Mouse (Mus musculus) limb, embryonic 12.5 days (tissue): ENCODE data around the gene Mpp2. TPM values are rescaled to one million over a fixed set of nuclear protein-coding genes. Genes with fewer than 3 reads are reported as not detected.

ENCODE experiments used
- ATAC-seq: fragments of 200-750 bp; cut with Nextera tagmentation; 2 replicates; pipeline ENCODE4 v1.8.0; 2017; ENCODE audit warnings: low read depth, moderate TSS enrichment; ENCODE audit not compliant: insufficient number of reproducible peaks, insufficient read depth, low FRiP score, low TSS enrichment
- H3K27ac ChIP-seq: fragments of 300-500 bp; sonication (generic); 2 replicates; pipeline ENCODE4 v1.5.1; 2016; ENCODE audit warnings: mild to moderate bottlenecking, moderate library complexity
- H3K27me3 ChIP-seq: fragments of 300-500 bp; sonication (generic); 2 replicates; pipeline ENCODE4 v1.6.1; 2016; ENCODE audit warnings: mild to moderate bottlenecking, moderate library complexity
- H3K36me3 ChIP-seq: fragments of 300-500 bp; sonication (generic); 2 replicates; pipeline ENCODE4 v1.6.1; 2016; ENCODE audit warnings: mild to moderate bottlenecking, moderate library complexity
- H3K4me1 ChIP-seq: fragments of 300-500 bp; sonication (generic); replicated peaks from 2 replicates; pipeline ENCODE4 v1.6.1; 2016
- H3K4me2 ChIP-seq: fragments of 300-500 bp; sonication (generic); 2 replicates; pipeline ENCODE4 v1.6.1; 2016; ENCODE audit warnings: mild to moderate bottlenecking, moderate library complexity
- H3K4me3 ChIP-seq: fragments of 300-500 bp; sonication (generic); replicated peaks from 2 replicates; pipeline ENCODE4 v1.5.1; 2016; ENCODE audit warnings: mild to moderate bottlenecking
- H3K9ac ChIP-seq: fragments of 300-500 bp; sonication (generic); replicated peaks from 2 replicates; pipeline ENCODE4 v1.6.1; 2016; ENCODE audit warnings: mild to moderate bottlenecking, moderate library complexity
- H3K9me3 ChIP-seq: fragments of 300-500 bp; sonication (generic); 2 replicates; pipeline ENCODE4 v1.6.1; 2016; ENCODE audit warnings: mild to moderate bottlenecking, moderate library complexity
- WGBS: fragments of 180-500 bp; shearing (Covaris S2); methylation state at CpG from one replicate; pipeline ENCODE4 v1.1.7; 2016; 5-methylcytosine and 5-hydroxymethylcytosine counted together
- polyA plus RNA-seq: library from polyadenylated mRNA; unstranded; fragments of >200 nt; fragmentation: Nextera tagmentation; extraction: Ambion mirVana; gene quantifications from 2 replicates; pipeline ENCODE4 v1.2.1, GENCODE M21; 2016

Mpp2 gene
- polyA plus RNA-seq, 1 experiment from 2014 or later = 12.6 TPM

- no peaks in the 10 kb centered on the region for H3K27me3 ChIP-seq
- H3K27ac ChIP-seq = no peak overlapping the region
- no peaks in the 10 kb centered on the region for H3K36me3 ChIP-seq
- H3K9ac ChIP-seq = no peak overlapping the region
- no peak overlapping the region for H3K4me3 ChIP-seq
- H3K4me1 ChIP-seq = no peaks in the 10 kb centered on the region; the same call in 1 of the 2 replicates
- 57% methylated on average over 14 of the region's 14 CpGs for WGBS
- peaks cover 13% of the 10 kb centered on the region for H3K9me3 ChIP-seq
- H3K4me2 ChIP-seq = no peak overlapping the region
- no peak for ATAC-seq
Measured at GRCm38 (mm10) chr11:102049875-102050482, 38.3 kb downstream of the Mpp2 start.

GRCm38 (mm10) chr11:102046607-102047006 is 41.7 kb downstream of the Mpp2 start:
- H3K27ac ChIP-seq = no peak overlapping the region
- no peak for ATAC-seq
- H3K4me1 ChIP-seq = no peaks in the 10 kb centered on the region
- no peaks in the 10 kb centered on the region for H3K36me3 ChIP-seq
- no peak overlapping the region for H3K4me3 ChIP-seq
- WGBS = 84% methylated on average over 9 of the region's 9 CpGs
- H3K9me3 ChIP-seq = peaks cover 18% of the 10 kb centered on the region
- H3K9ac ChIP-seq = no peak overlapping the region
- H3K4me2 ChIP-seq = no peak overlapping the region
- no peaks in the 10 kb centered on the region for H3K27me3 ChIP-seq

- Histone ChIP-seq H3K9me3 (peaks cover 18% of the 10 kb centered on the region), H3K27me3 (no peaks in the 10 kb centered on the region), H3K27ac (no peak overlapping the region), H3K36me3 (no peaks in the 10 kb centered on the region), H3K9ac (no peak overlapping the region), H3K4me3 (no peak overlapping the region), H3K4me2 (no peak overlapping the region), H3K4me1 (no peaks in the 10 kb centered on the region)
- WGBS = 84% methylated on average over 7 of the region's 7 CpGs
- no peak for ATAC-seq
Measured at GRCm38 (mm10) chr11:102044691-102045212, 43.6 kb downstream of the Mpp2 start.

GRCm38 (mm10) chr11:102043381-102043780 is 44.9 kb downstream of the Mpp2 start:
- H3K4me2 ChIP-seq = no peak overlapping the region
- no peak overlapping the region for H3K9ac ChIP-seq
- no peak overlapping the region for H3K4me3 ChIP-seq
- WGBS = 81% methylated on average over 6 of the region's 6 CpGs
- no peak for ATAC-seq
- no peaks in the 10 kb centered on the region for H3K36me3 ChIP-seq
- no peak overlapping the region for H3K27ac ChIP-seq
- H3K27me3 ChIP-seq = no peaks in the 10 kb centered on the region
- no peaks in the 10 kb centered on the region for H3K4me1 ChIP-seq
- peaks cover 18% of the 10 kb centered on the region for H3K9me3 ChIP-seq

GRCm38 (mm10) chr11:102042971-102043370 is 45.3 kb downstream of the Mpp2 start:
- Histone ChIP-seq H3K4me3 (no peak overlapping the region), H3K9ac (no peak overlapping the region), H3K27me3 (no peaks in the 10 kb centered on the region), H3K27ac (no peak overlapping the region), H3K4me2 (no peak overlapping the region), H3K36me3 (no peaks in the 10 kb centered on the region), H3K4me1 (no peaks in the 10 kb centered on the region), H3K9me3 (peaks cover 18% of the 10 kb centered on the region)
- ATAC-seq = no peak
- 91% methylated on average over 13 of the region's 14 CpGs for WGBS

DNA sequence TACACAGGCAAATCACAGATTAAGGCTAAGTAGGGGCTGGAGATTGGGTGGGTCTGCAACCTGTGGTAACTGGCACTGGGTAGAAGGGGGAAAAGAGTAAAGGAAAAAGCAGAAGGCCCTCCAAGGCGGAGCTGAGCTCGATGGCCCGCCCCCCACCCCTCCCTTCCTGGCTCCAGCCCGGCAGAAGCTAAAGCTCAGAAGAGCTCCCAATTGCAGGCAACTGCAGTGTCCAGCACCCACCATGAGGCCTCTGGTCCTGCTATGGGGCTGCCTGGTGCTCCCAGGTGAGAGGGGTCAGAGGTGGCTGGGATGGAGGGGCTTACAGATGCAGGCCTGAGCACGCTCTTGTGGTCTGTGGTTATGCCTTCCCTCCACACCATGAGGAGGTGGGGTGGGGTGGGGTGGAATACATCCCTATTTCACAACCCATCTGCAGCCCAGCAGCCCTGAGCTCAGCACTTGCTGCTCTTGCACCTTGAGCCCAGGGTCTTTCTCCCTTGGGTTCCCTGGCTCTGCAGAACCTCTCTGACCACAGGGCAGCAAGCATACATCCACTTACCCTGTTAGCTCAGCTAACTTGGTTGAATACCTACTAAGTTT is 46.9 kb downstream of the Mpp2 start, which contains the start of gene Cd300lg:
TSS of gene Cd300lg (plus strand) at position 160 of the 600 bp plus-strand sequence.
- H3K4me1 ChIP-seq = no peaks in the 10 kb centered on the region
- H3K27me3 ChIP-seq = no peaks in the 10 kb centered on the region
- WGBS = 58% methylated on average over 5 of the region's 5 CpGs
- no peak within 1 kb of the TSS for H3K4me3 ChIP-seq
- H3K36me3 ChIP-seq = no peaks in the 10 kb centered on the region
- H3K9me3 ChIP-seq = peaks cover 18% of the 10 kb centered on the region
- 0 out of 2 replicates have a peak, but pooled peaks have one; percentile 33 for ATAC-seq
- H3K9ac ChIP-seq = no peak within 1 kb of the TSS
- H3K27ac ChIP-seq = no peak within 1 kb of the TSS
- no peak within 1 kb of the TSS for H3K4me2 ChIP-seq

DNA sequence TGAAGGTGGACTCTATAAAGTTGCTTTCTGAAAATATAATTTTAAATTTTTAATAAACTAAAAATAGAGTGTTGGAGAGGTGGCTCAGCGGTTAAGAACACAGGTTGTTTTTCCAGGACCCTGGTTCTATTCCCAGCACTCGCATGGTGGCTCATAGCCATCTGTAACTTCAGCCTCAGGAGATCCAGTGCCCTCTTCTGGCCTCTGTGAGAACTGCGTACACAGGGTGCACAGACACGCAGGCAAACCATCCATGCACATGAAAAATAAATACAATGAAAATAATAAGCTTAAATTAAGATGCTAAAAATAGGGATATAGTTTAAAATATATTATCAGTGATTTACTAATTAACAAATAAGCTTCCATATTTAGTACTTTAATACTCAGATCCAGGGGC is 47.7 kb downstream of the Mpp2 start:
- Histone ChIP-seq H3K4me1 (no peaks in the 10 kb centered on the region), H3K4me2 (no peak overlapping the region), H3K9ac (no peak overlapping the region), H3K27ac (no peak overlapping the region), H3K4me3 (no peak overlapping the region), H3K36me3 (no peaks in the 10 kb centered on the region), H3K9me3 (peaks cover 11% of the 10 kb centered on the region), H3K27me3 (no peaks in the 10 kb centered on the region)
- ATAC-seq = no peak
- WGBS = 73% methylated on average over 4 of the region's 4 CpGs

GRCm38 (mm10) chr11:102040138-102040524 is 48.2 kb downstream of the Mpp2 start:
- H3K27ac ChIP-seq = no peak overlapping the region
- H3K4me2 ChIP-seq = no peak overlapping the region
- no peak overlapping the region for H3K4me3 ChIP-seq
- no peaks in the 10 kb centered on the region for H3K36me3 ChIP-seq
- H3K4me1 ChIP-seq = no peaks in the 10 kb centered on the region
- peaks cover 6% of the 10 kb centered on the region; the same call in 1 of the 2 replicates for H3K9me3 ChIP-seq
- 0 out of 2 replicates have a peak, but pooled peaks have one; percentile 39 for ATAC-seq
- under 1% methylated on average over 9 of the region's 9 CpGs for WGBS
- no peak overlapping the region for H3K9ac ChIP-seq
- no peaks in the 10 kb centered on the region for H3K27me3 ChIP-seq

DNA sequence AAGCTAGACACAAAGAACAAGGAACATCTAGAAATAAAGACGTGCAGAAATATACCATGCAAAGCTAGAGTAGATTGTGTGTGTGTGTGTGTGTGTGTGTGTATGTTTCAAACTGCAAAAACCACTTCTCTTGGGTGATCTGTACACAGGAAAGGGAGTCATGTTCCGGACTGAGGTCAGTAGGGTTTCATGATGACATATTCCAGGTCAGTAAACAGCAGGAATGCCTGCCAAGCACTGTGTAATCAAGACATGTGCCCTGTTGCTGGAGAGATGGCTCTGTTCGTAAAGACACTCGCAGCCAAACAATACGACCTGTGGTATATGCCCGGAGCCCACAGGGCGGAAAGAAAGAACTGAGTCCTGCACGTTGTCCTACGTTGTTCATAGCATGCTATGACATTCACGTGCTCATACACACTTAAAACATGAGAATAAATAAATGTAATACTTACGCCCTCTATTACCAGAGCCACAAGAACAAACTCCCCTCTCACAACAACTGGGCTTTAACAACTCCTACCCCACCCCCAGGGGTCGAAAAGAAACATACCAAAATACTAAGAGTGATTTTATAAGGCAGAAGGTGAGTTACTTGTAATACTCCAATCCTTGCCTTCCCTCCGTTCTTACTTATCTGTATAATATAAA is 48.7 kb downstream of the Mpp2 start:
- H3K4me3 ChIP-seq = no peak overlapping the region
- no peak overlapping the region for H3K9ac ChIP-seq
- H3K27ac ChIP-seq = no peak overlapping the region
- WGBS = 79% methylated on average over 13 of the region's 13 CpGs
- no peak for ATAC-seq
- H3K4me2 ChIP-seq = no peak overlapping the region
- H3K4me1 ChIP-seq = no peaks in the 10 kb centered on the region
- no peaks in the 10 kb centered on the region for H3K36me3 ChIP-seq
- no peaks in the 10 kb centered on the region for H3K27me3 ChIP-seq
- 0 out of 2 replicates have a peak, but pooled peaks cover under 1% of the 10 kb centered on the region for H3K9me3 ChIP-seq

- H3K36me3 ChIP-seq = no peaks in the 10 kb centered on the region
- no peak overlapping the region for H3K9ac ChIP-seq
- no peak for ATAC-seq
- no peaks in the 10 kb centered on the region for H3K27me3 ChIP-seq
- H3K27ac ChIP-seq = no peak overlapping the region
- no peaks in the 10 kb centered on the region for H3K4me1 ChIP-seq
- no peaks in the 10 kb centered on the region for H3K9me3 ChIP-seq
- 89% methylated on average over 6 of the region's 6 CpGs for WGBS
- H3K4me2 ChIP-seq = no peak overlapping the region
- no peak overlapping the region for H3K4me3 ChIP-seq
Measured at GRCm38 (mm10) chr11:102037789-102038188, 50.5 kb downstream of the Mpp2 start.

GRCm38 (mm10) chr11:102036336-102036735 is 52.0 kb downstream of the Mpp2 start:
- Histone ChIP-seq H3K27ac (no peak overlapping the region), H3K4me2 (no peak overlapping the region), H3K9me3 (no peaks in the 10 kb centered on the region), H3K4me1 (no peaks in the 10 kb centered on the region), H3K36me3 (no peaks in the 10 kb centered on the region), H3K9ac (no peak overlapping the region), H3K27me3 (no peaks in the 10 kb centered on the region), H3K4me3 (no peak overlapping the region)
- no peak for ATAC-seq
- WGBS = 82% methylated on average over 7 of the region's 7 CpGs
